Mouse (Mus musculus): ENCODE results near the gene Lrrc42. TPM values are rescaled to one million over a fixed set of nuclear protein-coding genes. Genes with fewer than 3 reads are reported as not detected.

The Lrrc42 gene
- polyA plus RNA-seq (2014; fragmentation: Nextera tagmentation; extraction: Ambion mirVana) = 54.1 and 57.1 TPM in 2 replicates

- ATAC-seq (ENCODE audit: low FRiP score) (peak; percentile 95), DNase-seq (ENCODE audit: low spot score) (peak; percentile 90)
- H3K27me3 ChIP-seq (ENCODE audit: control insufficient read depth, insufficient read depth, low read length) = no peaks in the 10 kb centered on the region
- peak within 1 kb of the TSS; percentile 76 for H3K9ac ChIP-seq
- no peaks in the 10 kb centered on the region for H3K9me3 ChIP-seq (ENCODE audit: control insufficient read depth, low read length)
- H3K4me1 ChIP-seq (replicated peaks; ENCODE audit: control insufficient read depth, insufficient read depth, low read length) = peaks cover 29% of the 10 kb centered on the region
- peak within 1 kb of the TSS; percentile 89 for H3K4me2 ChIP-seq (replicated peaks)
- peak within 1 kb of the TSS; percentile 87 for H3K27ac ChIP-seq
- 0% methylated on average over 90 of the region's 101 CpGs for WGBS
- H3K4me3 ChIP-seq (replicated peaks; ENCODE audit: low read length) = peak within 1 kb of the TSS; percentile 67
- H3K36me3 ChIP-seq (replicated peaks; ENCODE audit: control insufficient read depth, insufficient read depth) = no peaks in the 10 kb centered on the region
These were observed at the start of gene Lrrc42, which contains the start of gene Hspb11 for GRCm38 (mm10) chr4:107253125-107254091. Lrrc42 (minus strand) TSS chr4:107253532. Hspb11 (plus strand) TSS chr4:107253593.

GRCm38 (mm10) chr4:107302832-107303231 lies 49.5 kb upstream of the Lrrc42 start:
- no peak for ATAC-seq (ENCODE audit: low FRiP score)
- no peak overlapping the region for H3K4me2 ChIP-seq (replicated peaks)
- H3K27ac ChIP-seq = no peak overlapping the region
- H3K36me3 ChIP-seq (replicated peaks; ENCODE audit: control insufficient read depth, insufficient read depth) = no peaks in the 10 kb centered on the region
- no peak overlapping the region for H3K4me3 ChIP-seq (replicated peaks; ENCODE audit: low read length)
- 87% methylated on average over 4 of the region's 4 CpGs for WGBS
- no peaks in the 10 kb centered on the region for H3K4me1 ChIP-seq (replicated peaks; ENCODE audit: control insufficient read depth, insufficient read depth, low read length)
- H3K9me3 ChIP-seq (ENCODE audit: control insufficient read depth, low read length) = no peaks in the 10 kb centered on the region
- no peaks in the 10 kb centered on the region for H3K27me3 ChIP-seq (ENCODE audit: control insufficient read depth, insufficient read depth, low read length)
- DNase-seq (ENCODE audit: low spot score) = no peak
- no peak overlapping the region for H3K9ac ChIP-seq

GRCm38 (mm10) chr4:107302221-107302620 lies 48.9 kb upstream of the Lrrc42 start:
- H3K27me3 ChIP-seq (ENCODE audit: control insufficient read depth, insufficient read depth, low read length) = no peaks in the 10 kb centered on the region
- H3K27ac ChIP-seq = no peak overlapping the region
- DNase-seq (ENCODE audit: low spot score) (no peak), ATAC-seq (ENCODE audit: low FRiP score) (no peak)
- H3K36me3 ChIP-seq (replicated peaks; ENCODE audit: control insufficient read depth, insufficient read depth) = no peaks in the 10 kb centered on the region
- H3K4me3 ChIP-seq (replicated peaks; ENCODE audit: low read length) = no peak overlapping the region
- H3K4me1 ChIP-seq (replicated peaks; ENCODE audit: control insufficient read depth, insufficient read depth, low read length) = no peaks in the 10 kb centered on the region
- H3K9me3 ChIP-seq (ENCODE audit: control insufficient read depth, low read length) = no peaks in the 10 kb centered on the region
- WGBS = 92% methylated on average over 9 of the region's 9 CpGs
- no peak overlapping the region for H3K9ac ChIP-seq
- H3K4me2 ChIP-seq (replicated peaks) = no peak overlapping the region

- DNase-seq (ENCODE audit: low spot score) = no peak
- Histone ChIP-seq H3K27me3 (ENCODE audit: control insufficient read depth, insufficient read depth, low read length) (no peaks in the 10 kb centered on the region), H3K4me1 (replicated peaks; ENCODE audit: control insufficient read depth, insufficient read depth, low read length) (no peaks in the 10 kb centered on the region), H3K9me3 (ENCODE audit: control insufficient read depth, low read length) (no peaks in the 10 kb centered on the region), H3K4me3 (replicated peaks; ENCODE audit: low read length) (no peak overlapping the region), H3K27ac (no peak overlapping the region), H3K36me3 (replicated peaks; ENCODE audit: control insufficient read depth, insufficient read depth) (no peaks in the 10 kb centered on the region), H3K4me2 (replicated peaks) (no peak overlapping the region), H3K9ac (no peak overlapping the region)
- 100% methylated on average over 1 of the region's 1 CpGs for WGBS
- no peak for ATAC-seq (ENCODE audit: low FRiP score)
These were observed 47.7 kb upstream of the Lrrc42 start for GRCm38 (mm10) chr4:107300902-107301555.

GRCm38 (mm10) chr4:107300371-107300770 lies 47.0 kb upstream of the Lrrc42 start:
- 81% methylated on average over 4 of the region's 4 CpGs for WGBS
- H3K9ac ChIP-seq = no peak overlapping the region
- no peak for DNase-seq (ENCODE audit: low spot score)
- no peak overlapping the region for H3K27ac ChIP-seq
- no peaks in the 10 kb centered on the region for H3K36me3 ChIP-seq (replicated peaks; ENCODE audit: control insufficient read depth, insufficient read depth)
- H3K4me3 ChIP-seq (replicated peaks; ENCODE audit: low read length) = no peak overlapping the region
- H3K4me1 ChIP-seq (replicated peaks; ENCODE audit: control insufficient read depth, insufficient read depth, low read length) = no peaks in the 10 kb centered on the region
- H3K4me2 ChIP-seq (replicated peaks) = no peak overlapping the region
- no peaks in the 10 kb centered on the region for H3K9me3 ChIP-seq (ENCODE audit: control insufficient read depth, low read length)
- H3K27me3 ChIP-seq (ENCODE audit: control insufficient read depth, insufficient read depth, low read length) = no peaks in the 10 kb centered on the region
- no peak for ATAC-seq (ENCODE audit: low FRiP score)

- 89% methylated on average over 7 of the region's 7 CpGs for WGBS
- H3K27ac ChIP-seq = no peak overlapping the region
- no peaks in the 10 kb centered on the region for H3K9me3 ChIP-seq (ENCODE audit: control insufficient read depth, low read length)
- no peaks in the 10 kb centered on the region for H3K27me3 ChIP-seq (ENCODE audit: control insufficient read depth, insufficient read depth, low read length)
- DNase-seq (ENCODE audit: low spot score) (no peak), ATAC-seq (ENCODE audit: low FRiP score) (no peak)
- no peak overlapping the region for H3K9ac ChIP-seq
- H3K4me1 ChIP-seq (replicated peaks; ENCODE audit: control insufficient read depth, insufficient read depth, low read length) = no peaks in the 10 kb centered on the region
- no peak overlapping the region for H3K4me2 ChIP-seq (replicated peaks)
- no peaks in the 10 kb centered on the region for H3K36me3 ChIP-seq (replicated peaks; ENCODE audit: control insufficient read depth, insufficient read depth)
- no peak overlapping the region for H3K4me3 ChIP-seq (replicated peaks; ENCODE audit: low read length)
These were observed 46.5 kb upstream of the Lrrc42 start for GRCm38 (mm10) chr4:107299779-107300340.

GRCm38 (mm10) chr4:107298071-107298606 lies 44.8 kb upstream of the Lrrc42 start:
- H3K27me3 ChIP-seq (ENCODE audit: control insufficient read depth, insufficient read depth, low read length) = no peaks in the 10 kb centered on the region
- no peak for ATAC-seq (ENCODE audit: low FRiP score)
- no peaks in the 10 kb centered on the region for H3K9me3 ChIP-seq (ENCODE audit: control insufficient read depth, low read length)
- no peak overlapping the region for H3K27ac ChIP-seq
- no peak for DNase-seq (ENCODE audit: low spot score)
- no peak overlapping the region for H3K4me2 ChIP-seq (replicated peaks)
- no peak overlapping the region for H3K9ac ChIP-seq
- no peaks in the 10 kb centered on the region for H3K36me3 ChIP-seq (replicated peaks; ENCODE audit: control insufficient read depth, insufficient read depth)
- no peaks in the 10 kb centered on the region for H3K4me1 ChIP-seq (replicated peaks; ENCODE audit: control insufficient read depth, insufficient read depth, low read length)
- 85% methylated on average over 8 of the region's 8 CpGs for WGBS
- no peak overlapping the region for H3K4me3 ChIP-seq (replicated peaks; ENCODE audit: low read length)

- no peak for DNase-seq (ENCODE audit: low spot score)
- no peaks in the 10 kb centered on the region for H3K27me3 ChIP-seq (ENCODE audit: control insufficient read depth, insufficient read depth, low read length)
- 75% methylated on average over 4 of the region's 4 CpGs for WGBS
- no peak overlapping the region for H3K27ac ChIP-seq
- H3K36me3 ChIP-seq (replicated peaks; ENCODE audit: control insufficient read depth, insufficient read depth) = no peaks in the 10 kb centered on the region
- ATAC-seq (ENCODE audit: low FRiP score) = no peak
- no peaks in the 10 kb centered on the region for H3K4me1 ChIP-seq (replicated peaks; ENCODE audit: control insufficient read depth, insufficient read depth, low read length)
- no peaks in the 10 kb centered on the region for H3K9me3 ChIP-seq (ENCODE audit: control insufficient read depth, low read length)
- H3K4me2 ChIP-seq (replicated peaks) = no peak overlapping the region
- no peak overlapping the region for H3K4me3 ChIP-seq (replicated peaks; ENCODE audit: low read length)
- no peak overlapping the region for H3K9ac ChIP-seq
These were observed 38.9 kb upstream of the Lrrc42 start for GRCm38 (mm10) chr4:107292273-107292662.
